Mouse (Mus musculus) urinary bladder, postnatal 36 days (tissue): Measurements from ENCODE around the gene Sh3bp5.
A peak's percentile ranks its signal among the peaks of the same experiment; 100 is the strongest.

ENCODE experiments used
- DNase-seq, 2 experiments: peaks; one replicate each; pipeline ENCODE4 v3.0.0; 2022; ENCODE audit warnings: low spot score in 2 of 2, mixed read lengths in 1 of 2

The Sh3bp5 gene

DNA sequence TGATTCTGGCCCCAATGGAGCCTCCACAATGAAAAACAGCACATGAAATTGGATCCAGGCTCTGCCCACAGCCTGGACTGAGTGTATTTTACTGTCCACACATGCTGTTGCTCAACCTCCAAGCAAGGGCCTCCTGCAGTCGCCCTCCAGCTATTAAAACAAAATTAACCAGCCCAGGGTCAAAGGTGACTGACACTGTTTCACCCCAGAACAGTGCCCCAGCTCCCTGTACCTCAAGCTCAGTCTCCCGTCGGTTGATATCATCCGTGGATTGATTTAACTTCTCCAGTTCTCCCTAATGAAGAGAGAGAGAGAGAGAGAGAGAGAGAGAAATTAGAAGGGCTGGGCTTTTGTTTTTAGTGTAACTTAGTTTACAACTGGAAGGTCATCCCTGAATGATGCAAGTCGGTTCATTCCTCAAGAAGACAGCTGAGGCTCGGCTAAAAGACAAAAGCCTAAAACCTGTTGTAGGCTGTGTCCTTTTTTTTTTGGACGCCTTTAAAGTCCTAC lies 2.0 kb downstream of the Sh3bp5 start:
- peak in 1 of 2 experiments; percentile 53 for DNase-seq

- DNase-seq = no peak
Measured at GRCm38 (mm10) chr14:31433126-31433525, 2.8 kb downstream of the Sh3bp5 start.

- DNase-seq = no peak
Measured at GRCm38 (mm10) chr14:31432424-31432823, 3.5 kb downstream of the Sh3bp5 start.

- DNase-seq = no peak
Measured at GRCm38 (mm10) chr14:31431789-31432330, 4.0 kb downstream of the Sh3bp5 start.

- DNase-seq = no peak
Measured at GRCm38 (mm10) chr14:31429004-31429395, 6.9 kb downstream of the Sh3bp5 start.

DNA sequence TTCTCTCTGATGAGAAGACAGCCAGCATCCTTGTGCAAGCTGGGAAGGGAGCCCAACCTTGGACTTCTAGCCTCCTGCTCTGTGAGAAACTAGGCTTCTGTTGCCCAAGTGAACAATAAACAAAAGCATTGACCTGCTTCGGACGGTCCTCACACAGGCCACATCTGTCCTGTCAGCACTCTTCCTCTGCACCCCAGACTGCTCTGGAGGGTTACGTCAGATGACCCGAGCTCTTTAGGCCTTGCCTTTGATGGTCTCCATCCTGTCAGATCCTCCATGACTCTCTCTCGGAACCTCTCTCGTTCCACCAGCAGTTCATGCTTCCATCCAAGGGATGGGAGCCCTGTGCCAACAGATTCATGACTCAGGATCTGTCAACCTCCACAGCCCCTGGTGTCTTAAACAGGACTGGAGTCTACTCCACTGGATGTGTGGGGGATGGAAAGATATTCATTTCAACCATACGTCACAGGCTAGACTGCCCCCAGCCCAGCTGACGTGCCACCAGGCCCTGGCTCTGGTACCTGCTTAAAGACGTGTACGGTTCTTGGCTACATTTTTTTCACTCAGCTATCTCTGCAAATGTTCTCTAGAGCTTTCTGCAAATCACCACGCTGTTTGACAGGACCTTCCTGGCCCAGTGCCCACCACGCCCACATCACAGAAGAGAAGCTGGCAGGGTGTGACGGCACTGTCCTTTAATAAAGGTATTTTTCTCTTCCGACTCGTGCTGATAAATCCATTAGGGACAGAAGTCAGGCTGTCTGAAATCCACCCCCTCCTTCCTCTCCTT lies 7.5 kb downstream of the Sh3bp5 start:
- DNase-seq = peak; percentile 34 to 70

GRCm38 (mm10) chr14:31422961-31423791 lies 12.7 kb downstream of the Sh3bp5 start:
- DNase-seq = peak in 1 of 2 experiments; percentile 47

GRCm38 (mm10) chr14:31422395-31422794 lies 13.5 kb downstream of the Sh3bp5 start:
- DNase-seq = no peak

DNA sequence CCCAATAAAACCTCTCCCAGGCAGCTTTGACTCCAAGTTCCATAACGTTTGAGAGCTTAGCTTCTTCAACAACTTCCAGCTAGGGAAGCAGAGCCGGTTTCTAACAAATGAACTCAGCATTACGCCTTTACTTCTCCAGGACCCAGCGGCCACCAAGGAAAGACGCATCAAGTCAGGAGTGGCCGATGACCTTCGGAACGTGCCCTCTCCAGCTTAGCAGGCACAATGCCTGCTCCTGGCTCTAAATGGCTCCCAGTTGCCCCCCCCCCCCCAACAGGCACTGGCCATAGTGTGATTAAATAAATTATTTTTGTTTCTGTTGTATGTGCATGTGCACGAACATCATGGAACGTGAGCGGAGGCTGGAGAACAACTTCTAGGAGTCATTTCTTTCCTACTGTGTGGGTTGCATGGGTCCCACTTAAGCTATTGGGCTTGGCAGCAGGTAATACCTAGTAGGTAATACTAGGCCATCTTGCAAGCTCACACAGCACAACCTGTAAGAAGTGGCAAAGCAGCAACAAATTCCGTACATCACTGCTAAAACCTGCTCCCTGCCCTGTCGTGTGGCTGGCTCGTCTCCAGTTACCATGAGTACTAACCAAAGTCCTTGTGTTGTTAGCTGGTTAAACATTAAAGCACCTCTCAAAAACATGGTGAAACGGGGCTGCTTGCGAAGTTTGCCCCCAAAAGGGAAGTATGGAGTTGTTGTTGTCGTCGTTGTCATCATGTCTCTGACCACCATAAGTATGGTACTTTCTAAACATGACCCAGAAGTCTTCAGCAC lies 14.2 kb downstream of the Sh3bp5 start:
- DNase-seq = no peak

DNA sequence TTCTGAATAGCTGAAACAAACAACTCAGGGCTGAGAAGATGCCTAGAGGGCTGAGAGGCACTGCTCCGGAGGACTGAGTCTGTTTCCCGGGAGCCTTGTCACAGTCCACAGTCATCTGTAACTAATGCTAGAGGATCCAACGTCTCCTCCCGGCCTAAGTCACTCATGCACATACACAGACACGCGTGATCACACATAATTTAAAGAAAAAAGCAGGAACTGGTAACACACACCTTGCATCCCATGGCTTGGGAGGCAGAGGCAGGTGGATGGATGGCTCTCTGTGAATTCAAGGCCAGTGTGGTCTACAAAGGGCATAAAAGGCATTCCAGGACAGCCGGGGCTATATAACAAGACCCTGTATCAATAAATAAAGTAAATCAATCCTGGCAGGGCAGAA lies 14.9 kb downstream of the Sh3bp5 start:
- DNase-seq = no peak

DNA sequence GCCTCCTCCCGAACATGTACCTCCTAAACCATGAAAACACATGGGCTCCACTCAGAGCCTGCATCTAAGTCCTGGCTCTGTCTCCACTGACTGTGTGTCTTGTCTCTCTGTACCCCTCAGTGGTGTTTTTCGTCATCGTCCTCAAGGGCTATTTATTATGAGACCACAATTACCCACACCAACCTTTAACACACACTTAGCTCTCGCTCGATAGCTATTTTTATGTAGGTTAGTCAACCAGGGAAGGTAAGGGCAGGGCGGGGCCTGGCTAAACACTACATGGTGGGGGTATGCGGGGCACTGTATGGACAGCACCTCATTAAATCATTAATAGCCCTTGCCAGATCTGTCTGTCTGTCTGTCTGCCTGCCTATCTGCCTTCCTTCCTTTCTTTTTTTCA lies 15.3 kb downstream of the Sh3bp5 start:
- no peak for DNase-seq

DNA sequence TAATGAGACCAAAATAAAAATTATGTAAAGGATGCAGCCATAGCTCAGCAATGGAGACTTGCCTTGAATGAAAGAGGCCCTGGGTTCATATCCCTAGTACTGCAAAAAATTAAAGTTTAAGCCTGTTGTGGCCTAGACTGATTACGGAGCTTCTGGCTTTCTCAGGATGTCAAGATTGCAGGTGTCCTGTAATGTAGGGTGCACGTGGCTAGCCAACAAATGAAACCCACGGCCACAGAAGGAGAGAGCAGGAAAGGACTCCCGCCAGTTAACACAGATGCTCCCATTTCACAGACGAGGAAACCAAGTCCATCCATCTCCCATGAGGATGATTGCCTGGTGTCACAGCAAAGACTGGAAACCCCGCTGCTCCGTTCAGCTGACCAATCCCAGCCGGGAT lies 15.7 kb downstream of the Sh3bp5 start:
- no peak for DNase-seq

- DNase-seq = no peak
Measured at GRCm38 (mm10) chr14:31419279-31419678, 16.6 kb downstream of the Sh3bp5 start.

GRCm38 (mm10) chr14:31416835-31417549 lies 18.9 kb downstream of the Sh3bp5 start:
- no peak for DNase-seq

GRCm38 (mm10) chr14:31416411-31416810 lies 19.5 kb downstream of the Sh3bp5 start:
- no peak for DNase-seq

GRCm38 (mm10) chr14:31414967-31415376 lies 20.9 kb downstream of the Sh3bp5 start:
- DNase-seq = no peak

GRCm38 (mm10) chr14:31414235-31414966 lies 21.5 kb downstream of the Sh3bp5 start:
- no peak for DNase-seq

DNA sequence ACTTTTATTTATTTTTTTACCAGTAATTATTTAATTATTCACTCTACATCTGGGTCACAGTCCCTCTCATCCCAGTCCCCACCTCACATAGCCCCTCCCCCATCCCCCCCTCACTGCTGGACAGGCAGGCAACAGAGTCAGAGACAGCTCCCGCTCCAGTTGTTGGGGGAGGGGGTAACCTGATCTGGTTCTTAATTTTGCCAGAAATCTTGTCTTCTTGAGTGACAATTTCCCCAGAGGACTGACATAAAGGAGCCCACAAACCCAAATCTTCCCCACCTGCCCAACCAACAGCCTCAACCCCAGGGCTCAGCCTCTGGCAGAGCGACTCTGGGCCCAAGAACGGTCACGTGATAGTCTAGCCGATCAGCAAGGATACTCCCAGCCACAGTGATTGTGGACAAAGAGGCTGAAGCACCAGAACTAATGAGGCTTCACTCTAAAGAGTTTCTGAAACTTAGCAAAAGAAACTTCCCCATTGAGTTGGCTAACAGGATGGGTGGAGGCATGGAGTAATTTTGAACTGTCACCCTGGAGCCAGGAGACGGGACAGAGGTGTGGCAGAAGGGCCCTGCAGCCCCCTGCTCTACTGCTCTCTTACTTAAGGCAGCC lies 22.3 kb downstream of the Sh3bp5 start:
- DNase-seq = no peak

DNA sequence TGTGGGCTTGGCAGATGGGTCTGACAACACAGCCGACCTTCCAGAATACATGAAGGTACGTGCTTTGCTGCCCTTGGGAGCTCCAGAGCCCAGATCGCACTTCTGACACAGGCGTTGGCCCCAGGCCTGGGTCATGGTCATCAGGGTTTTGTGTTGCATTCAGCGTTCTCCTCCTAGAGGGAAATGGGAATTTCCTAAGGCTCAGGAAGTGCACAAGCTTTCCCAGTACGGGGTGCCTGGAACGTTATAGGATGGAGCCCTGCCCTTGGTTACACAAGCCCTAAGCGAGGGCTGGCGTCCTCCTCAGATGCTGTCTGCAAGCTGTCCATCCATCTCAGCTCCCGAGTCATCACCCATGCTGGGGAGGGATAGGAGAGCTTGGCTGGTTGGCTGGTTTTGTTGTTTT lies 23.2 kb downstream of the Sh3bp5 start:
- peak in 1 of 2 experiments; percentile 61 for DNase-seq

- no peak for DNase-seq
Measured at GRCm38 (mm10) chr14:31410737-31411136, 25.1 kb downstream of the Sh3bp5 start.
